Mouse (Mus musculus) thymus, adult 18-20 months (tissue): ENCODE results near the gene Sigirr.

Source experiments
- DNase-seq, 2 experiments: peaks; one replicate each; pipeline ENCODE4 v3.0.0; 2022; ENCODE audit warnings: mixed read lengths in 2 of 2

The Sigirr gene

GRCm38 (mm10) chr7:141059929-141060328 lies 40.4 kb downstream of the Sigirr start:
- no peak for DNase-seq

DNA sequence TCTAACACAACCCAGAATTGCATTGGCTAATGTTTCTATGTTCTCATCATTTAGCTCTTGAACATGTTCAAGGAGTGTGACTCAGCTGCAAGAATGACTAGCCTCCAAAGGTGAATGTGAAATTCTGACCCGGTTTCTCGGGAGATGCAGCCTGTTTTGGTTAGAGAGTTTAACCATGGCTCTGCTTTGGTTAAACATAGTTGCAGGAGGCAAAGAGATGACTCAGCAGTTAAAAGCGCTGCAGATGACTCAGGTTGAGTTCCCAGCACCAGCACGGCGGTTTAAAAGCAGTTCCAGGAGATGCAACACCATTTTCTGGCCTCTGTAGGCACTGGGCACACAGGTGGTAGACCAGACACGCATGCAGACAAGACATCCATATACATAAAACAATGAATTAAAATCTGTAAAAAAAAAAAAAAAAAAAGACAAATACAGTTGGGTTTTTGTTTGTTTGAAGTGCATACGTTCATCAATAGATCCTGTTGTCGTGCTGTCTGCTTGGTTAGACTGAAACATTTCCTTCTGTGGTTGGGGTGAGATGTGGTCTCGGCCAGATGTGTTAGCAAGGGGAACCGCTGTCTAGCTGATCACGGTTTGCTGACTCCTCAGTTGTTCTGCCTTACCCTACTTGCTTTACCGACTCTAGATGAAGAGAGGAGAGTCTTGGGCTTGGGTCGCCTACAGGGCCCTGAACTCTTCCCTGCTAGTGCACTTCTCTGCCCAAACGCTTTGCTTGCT lies 41.6 kb downstream of the Sigirr start:
- no peak for DNase-seq

DNA sequence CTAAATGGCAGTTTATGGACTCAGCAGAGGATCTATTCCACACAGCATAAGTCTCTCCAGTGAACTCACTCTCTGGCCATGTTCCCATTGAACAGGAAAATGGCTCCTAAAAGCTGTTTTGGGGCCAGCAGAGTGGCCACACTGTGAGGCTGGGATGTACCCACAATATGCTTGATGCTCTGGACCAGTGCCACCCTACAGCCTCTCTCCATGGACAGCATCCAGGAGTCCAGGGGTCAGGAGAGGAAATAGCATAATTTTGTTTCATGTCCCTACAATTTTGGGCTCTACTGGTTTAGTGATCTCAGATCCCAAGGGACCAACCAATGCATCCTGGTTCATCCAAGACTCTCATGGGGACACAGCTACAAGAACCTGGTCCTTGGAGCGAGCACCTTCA lies 42.8 kb downstream of the Sigirr start:
- DNase-seq: no peak

- DNase-seq: no peak
These were observed 43.4 kb downstream of the Sigirr start for GRCm38 (mm10) chr7:141056976-141057375.

GRCm38 (mm10) chr7:141055785-141056184 lies 44.6 kb downstream of the Sigirr start:
- no peak for DNase-seq

DNA sequence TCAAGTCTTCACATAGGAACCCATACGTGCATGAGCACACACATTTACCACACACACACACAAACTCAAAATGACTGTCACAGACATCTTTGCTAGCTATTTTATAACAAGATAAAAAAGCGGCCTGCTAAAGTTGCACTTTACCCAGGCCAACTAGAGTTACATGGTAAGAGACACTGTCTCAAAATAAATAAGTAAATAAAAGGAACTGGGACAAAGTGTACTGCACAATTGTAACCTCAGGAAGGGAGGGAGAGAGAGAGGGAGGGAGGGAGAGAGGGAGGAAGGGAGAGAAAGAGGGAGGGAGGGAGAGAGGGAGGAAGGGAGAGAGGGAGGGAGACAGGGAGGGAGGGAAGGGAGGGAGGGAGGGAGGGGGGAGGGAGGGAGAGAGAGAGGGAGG lies 48.0 kb downstream of the Sigirr start:
- no peak for DNase-seq

DNA sequence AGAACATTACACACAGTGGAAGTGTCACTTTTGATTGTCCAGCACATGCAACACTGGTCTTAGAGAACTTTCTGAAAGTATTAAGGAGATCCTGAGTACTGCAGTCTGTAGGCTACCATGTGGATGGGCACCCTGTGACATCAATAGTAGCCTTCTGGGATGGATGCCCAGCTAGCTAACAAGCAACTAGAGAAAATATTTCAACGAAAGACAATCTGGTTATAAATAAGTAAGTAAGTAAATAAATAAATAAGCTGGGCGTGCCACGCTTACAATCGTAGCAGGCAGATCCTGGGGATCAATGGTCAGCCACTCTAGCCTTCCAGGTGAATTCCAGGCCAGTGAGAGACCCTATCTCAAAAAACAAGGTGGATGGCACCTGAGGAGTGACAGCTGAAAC lies 48.4 kb downstream of the Sigirr start:
- no peak for DNase-seq

DNA sequence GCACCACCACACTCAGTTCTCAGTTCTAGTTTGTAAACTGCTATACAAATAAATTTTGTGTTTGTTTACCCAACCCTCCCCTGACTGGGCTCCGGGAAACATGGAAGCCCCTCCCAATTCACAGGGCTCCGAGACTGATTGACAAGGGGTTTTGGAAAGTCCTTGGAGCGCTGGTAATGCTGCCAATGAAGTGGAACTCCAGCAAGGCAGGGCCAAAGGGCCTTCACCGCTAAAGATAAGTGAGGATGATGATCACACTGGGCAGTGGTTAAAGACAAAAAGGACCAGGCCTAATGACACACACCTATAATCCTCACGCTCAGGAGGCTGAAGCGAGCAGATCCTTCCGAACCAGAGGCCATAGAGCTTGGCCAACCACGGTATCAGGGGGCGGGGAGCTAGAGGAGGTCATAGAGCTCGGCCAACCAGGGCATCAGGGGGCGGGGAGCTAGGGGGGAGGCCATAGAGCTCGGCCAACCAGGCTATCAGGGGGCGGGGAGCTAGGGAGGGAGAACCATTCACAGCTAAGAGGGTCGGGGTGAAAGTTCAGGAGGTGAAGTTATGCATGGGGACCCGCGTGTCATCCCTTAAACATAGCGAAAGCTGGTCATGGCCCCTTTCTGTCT lies 49.2 kb downstream of the Sigirr start:
- no peak for DNase-seq

GRCm38 (mm10) chr7:141049326-141049725 lies 51.0 kb downstream of the Sigirr start:
- DNase-seq: no peak

DNA sequence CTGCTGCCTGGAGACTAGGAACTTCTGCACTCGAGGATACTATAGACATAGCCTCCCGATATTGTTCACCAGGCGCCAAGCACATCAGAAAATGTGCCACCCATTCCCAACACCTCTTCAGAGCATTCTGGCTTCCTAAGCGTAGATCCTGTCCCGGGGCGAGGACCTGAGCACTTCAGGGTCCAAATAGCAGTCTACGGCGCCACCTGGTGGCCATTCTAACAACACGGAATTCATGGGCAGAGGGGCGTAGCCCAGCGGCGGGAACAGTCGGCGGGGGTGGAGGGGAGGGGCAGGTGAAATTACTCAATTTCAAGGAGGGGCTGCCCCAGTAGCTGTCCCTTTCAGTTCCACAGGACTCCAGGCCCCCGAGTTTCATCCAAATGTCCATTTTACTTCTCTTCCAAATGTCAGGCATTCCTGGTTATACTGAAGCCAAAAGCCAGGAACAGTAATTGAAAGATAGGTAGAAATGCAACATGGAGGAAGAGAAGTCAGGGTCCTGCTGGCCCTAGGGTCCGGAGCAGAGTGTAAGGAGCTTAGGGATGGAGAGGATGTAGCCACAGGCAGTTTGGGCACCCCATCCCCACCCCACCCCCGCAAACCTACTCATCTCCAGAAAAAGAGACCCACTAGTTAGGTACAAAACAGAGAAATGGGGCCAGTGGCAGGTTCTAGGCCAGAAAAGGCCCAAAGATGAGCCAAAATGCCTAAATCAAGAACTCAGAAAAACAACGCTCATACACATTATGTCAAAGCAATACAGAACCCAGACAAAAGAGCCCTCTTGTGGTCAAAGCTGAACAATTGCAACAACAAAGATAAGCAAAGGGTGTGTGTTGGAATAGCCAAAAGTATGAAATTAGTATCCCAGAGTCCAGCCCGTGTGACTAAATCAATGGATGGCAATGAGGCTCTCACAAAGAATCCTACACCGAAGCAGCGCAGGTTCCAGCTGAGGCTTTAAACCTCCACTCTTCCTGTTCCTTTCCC lies 51.9 kb downstream of the Sigirr start:
- DNase-seq: peak; percentile 69 to 73

DNA sequence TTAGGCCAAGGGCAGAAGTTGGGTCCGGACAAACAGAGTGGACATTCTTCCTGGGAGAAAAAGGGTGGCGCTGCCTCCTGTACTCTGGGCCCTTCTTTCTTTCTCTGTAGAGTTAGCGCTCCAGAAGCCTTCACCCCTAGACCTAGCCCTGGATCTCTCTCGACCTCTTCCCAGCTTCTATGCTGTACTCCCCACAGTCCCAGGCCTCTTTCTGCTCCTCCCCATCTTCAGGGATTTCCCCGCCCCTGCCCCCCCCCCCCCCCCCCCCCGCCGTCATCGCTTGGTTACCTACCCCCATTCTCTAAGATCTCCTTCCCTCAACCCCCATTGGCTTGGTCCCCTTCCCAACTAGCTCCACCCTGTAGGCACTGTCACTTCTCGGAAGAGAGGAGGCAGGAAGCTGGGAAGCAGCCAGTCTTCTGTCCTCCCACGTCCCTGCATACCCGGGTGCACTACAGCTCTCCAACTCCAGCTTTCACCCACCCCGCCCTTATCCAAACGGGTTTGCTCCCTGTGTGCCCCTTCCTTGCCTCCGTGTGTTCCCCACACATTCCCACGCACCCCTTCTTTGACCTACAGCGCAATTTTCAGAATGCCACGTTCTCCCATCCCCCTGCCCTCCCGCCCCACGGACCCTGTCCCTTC lies 52.7 kb downstream of the Sigirr start:
- peak in 1 of 2 experiments; percentile 36 for DNase-seq

DNA sequence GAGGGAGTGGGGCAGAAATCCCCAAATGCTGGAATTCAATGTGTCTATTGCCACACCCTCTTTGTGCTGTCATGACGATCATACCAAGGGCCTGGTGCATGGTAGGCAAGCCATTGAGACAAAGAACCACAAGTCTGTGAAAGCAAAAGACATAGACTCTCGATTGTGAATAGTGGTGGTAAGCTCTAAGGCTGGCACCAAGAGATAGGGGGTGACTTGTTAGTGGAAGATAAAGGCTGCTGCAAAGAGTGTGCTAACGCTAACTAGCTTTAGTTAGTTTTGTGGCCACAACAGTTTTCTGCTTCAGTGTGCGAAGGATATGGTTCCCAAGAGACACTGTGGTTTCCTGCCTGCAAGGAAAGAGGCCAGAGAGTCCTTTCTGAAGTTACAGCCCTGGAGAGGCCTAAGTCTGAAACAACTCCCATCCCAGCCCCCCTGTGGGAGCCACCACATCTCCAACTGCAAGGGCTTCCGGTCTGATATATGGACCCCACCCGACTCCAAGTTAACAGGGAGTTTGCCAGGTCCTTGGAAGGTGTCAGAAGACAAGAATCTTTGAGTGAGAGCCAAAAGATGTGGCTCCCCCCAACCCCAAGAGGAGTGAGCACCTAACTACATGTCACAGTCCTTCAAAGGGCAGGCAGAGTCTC lies 53.3 kb downstream of the Sigirr start:
- DNase-seq: no peak

GRCm38 (mm10) chr7:141042539-141042938 lies 57.8 kb downstream of the Sigirr start:
- DNase-seq: no peak

GRCm38 (mm10) chr7:141041661-141042060 lies 58.7 kb downstream of the Sigirr start:
- no peak for DNase-seq
